Mouse (Mus musculus) lung, embryonic 14.5 days (tissue): ENCODE results near the gene Tenm4. TPM values are rescaled to one million over a fixed set of nuclear protein-coding genes. Genes with fewer than 3 reads are reported as not detected.

Experiments
- ATAC-seq: fragments of 200-750 bp; cut with Nextera tagmentation; 2 replicates; pipeline ENCODE4 v1.8.0; 2017; ENCODE audit warnings: mild to moderate bottlenecking, moderate TSS enrichment, moderate library complexity; ENCODE audit not compliant: insufficient read depth
- DNase-seq: peaks from one replicate; pipeline ENCODE4 v3.0.0-alpha.2; 2015
- H3K27ac ChIP-seq: fragments of 300-500 bp; sonication (generic); 2 replicates; pipeline ENCODE4 v1.5.1; 2014; ENCODE audit warnings: low read depth, mild to moderate bottlenecking, moderate library complexity
- H3K27me3 ChIP-seq: fragments of 300-500 bp; sonication (generic); 2 replicates; pipeline ENCODE4 v1.6.1; 2014; ENCODE audit warnings: low read length, control low read depth; ENCODE audit not compliant: insufficient read depth
- H3K36me3 ChIP-seq: fragments of 300-500 bp; sonication (generic); 2 replicates; pipeline ENCODE4 v1.6.1; 2014; ENCODE audit warnings: control low read depth; ENCODE audit not compliant: insufficient read depth
- H3K4me1 ChIP-seq: fragments of 300-500 bp; sonication (generic); 2 replicates; pipeline ENCODE4 v1.6.1; 2014; ENCODE audit warnings: antibody characterized with exemption, control low read depth; ENCODE audit not compliant: insufficient read depth
- H3K4me2 ChIP-seq: fragments of 300-500 bp; sonication (generic); 2 replicates; pipeline ENCODE4 v1.6.1; 2014; ENCODE audit warnings: mild to moderate bottlenecking
- H3K4me3 ChIP-seq: fragments of 300-500 bp; sonication (generic); 2 replicates; pipeline ENCODE4 v1.5.1; 2014; ENCODE audit warnings: low read depth, low read length
- H3K9ac ChIP-seq: fragments of 300-500 bp; sonication (generic); 2 replicates; pipeline ENCODE4 v1.6.1; 2014
- H3K9me3 ChIP-seq: fragments of 300-500 bp; sonication (generic); 2 replicates; pipeline ENCODE4 v1.6.1; 2016; ENCODE audit warnings: low read depth, low read length, control low read depth
- CTCF ChIP-seq: IDR thresholded peaks from 2 replicates; pipeline ENCODE4 v1.5.1; 2016; ENCODE audit warnings: antibody characterized with exemption, low read depth
- WGBS: fragments of 180-500 bp; shearing (Covaris S2); extraction: QIAGEN DNeasy Blood & Tissue Kit; methylation state at CpG from one replicate; pipeline ENCODE4 v1.1.7; 2014; 5-methylcytosine and 5-hydroxymethylcytosine counted together
- polyA plus RNA-seq: library from polyadenylated mRNA; unstranded; fragments of >200 nt; fragmentation: Nextera tagmentation; extraction: Ambion mirVana; gene quantifications from 2 replicates; pipeline ENCODE4 v1.2.1, GENCODE M21; 2014

Gene Tenm4
- polyA plus RNA-seq, 1 experiment from 2014 or later: 24.9 TPM

GRCm38 (mm10) chr7:96148191-96148590 is 22.9 kb upstream of the Tenm4 start:
- TF ChIP-seq CTCF: no peak
- Histone ChIP-seq H3K4me2 (no peak overlapping the region), H3K27ac (no peak overlapping the region), H3K9me3 (no peaks in the 10 kb centered on the region), H3K36me3 (no peaks in the 10 kb centered on the region), H3K4me3 (no peak overlapping the region), H3K4me1 (no peaks in the 10 kb centered on the region; the same call in 1 of the 2 replicates), H3K9ac (no peak overlapping the region), H3K27me3 (no peaks in the 10 kb centered on the region)
- 83% methylated on average over 4 of the region's 4 CpGs for WGBS
- no peak for ATAC-seq
- no peak for DNase-seq

GRCm38 (mm10) chr7:96151277-96151676 is 19.8 kb upstream of the Tenm4 start:
- Histone ChIP-seq H3K27ac (no peak overlapping the region), H3K36me3 (no peaks in the 10 kb centered on the region), H3K27me3 (no peaks in the 10 kb centered on the region), H3K4me1 (no peaks in the 10 kb centered on the region; the same call in 1 of the 2 replicates), H3K4me3 (no peak overlapping the region), H3K4me2 (no peak overlapping the region), H3K9ac (no peak overlapping the region), H3K9me3 (no peaks in the 10 kb centered on the region)
- WGBS: 54% methylated on average over 3 of the region's 3 CpGs
- peak; percentile 67 for TF ChIP-seq CTCF
- DNase-seq (peak; percentile 46), ATAC-seq (no peak)

- H3K4me2 ChIP-seq: no peak overlapping the region
- H3K4me3 ChIP-seq: no peak overlapping the region
- no peak for ATAC-seq
- H3K9me3 ChIP-seq: no peaks in the 10 kb centered on the region
- H3K4me1 ChIP-seq: no peaks in the 10 kb centered on the region; the same call in 1 of the 2 replicates
- no peak overlapping the region for H3K9ac ChIP-seq
- 43% methylated on average over 5 of the region's 5 CpGs for WGBS
- DNase-seq: no peak
- TF ChIP-seq CTCF: no peak
- no peaks in the 10 kb centered on the region for H3K27me3 ChIP-seq
- H3K27ac ChIP-seq: no peak overlapping the region
- H3K36me3 ChIP-seq: no peaks in the 10 kb centered on the region
These were observed 19.1 kb upstream of the Tenm4 start for GRCm38 (mm10) chr7:96151961-96152360.

GRCm38 (mm10) chr7:96152431-96152830 is 18.6 kb upstream of the Tenm4 start:
- no peak overlapping the region; the same call in 1 of the 2 replicates for H3K4me3 ChIP-seq
- peak overlapping the region; percentile 51 for H3K4me2 ChIP-seq
- peak overlapping the region; percentile 21; the same call in 1 of the 2 replicates for H3K9ac ChIP-seq
- 23% methylated on average over 4 of the region's 4 CpGs for WGBS
- no peaks in the 10 kb centered on the region; the same call in 1 of the 2 replicates for H3K4me1 ChIP-seq
- peak; percentile 21 for DNase-seq
- no peaks in the 10 kb centered on the region for H3K36me3 ChIP-seq
- ATAC-seq: 0 out of 2 replicates have a peak, but pooled peaks have one; percentile 12
- no peaks in the 10 kb centered on the region for H3K27me3 ChIP-seq
- no peak for TF ChIP-seq CTCF
- H3K9me3 ChIP-seq: no peaks in the 10 kb centered on the region
- H3K27ac ChIP-seq: peak overlapping the region; percentile 33; the same call in 1 of the 2 replicates

GRCm38 (mm10) chr7:96152924-96153359 is 18.1 kb upstream of the Tenm4 start:
- TF ChIP-seq CTCF: peak; percentile 48
- Histone ChIP-seq H3K27ac (peak overlapping the region; percentile 33; the same call in 1 of the 2 replicates), H3K36me3 (no peaks in the 10 kb centered on the region), H3K27me3 (no peaks in the 10 kb centered on the region), H3K9me3 (no peaks in the 10 kb centered on the region), H3K9ac (peak overlapping the region; percentile 21), H3K4me3 (peak overlapping the region; percentile 30), H3K4me1 (no peaks in the 10 kb centered on the region; the same call in 1 of the 2 replicates), H3K4me2 (peak overlapping the region; percentile 51)
- DNase-seq (peak; percentile 88), ATAC-seq (peak; percentile 97)
- 1% methylated on average over 10 of the region's 10 CpGs for WGBS

GRCm38 (mm10) chr7:96154025-96154424 is 17.0 kb upstream of the Tenm4 start:
- H3K9me3 ChIP-seq: no peaks in the 10 kb centered on the region
- H3K27me3 ChIP-seq: no peaks in the 10 kb centered on the region
- H3K36me3 ChIP-seq: no peaks in the 10 kb centered on the region
- H3K4me1 ChIP-seq: no peaks in the 10 kb centered on the region; the same call in 1 of the 2 replicates
- WGBS: 82% methylated on average over 3 of the region's 3 CpGs
- no peak overlapping the region for H3K27ac ChIP-seq
- DNase-seq (no peak), ATAC-seq (no peak)
- TF ChIP-seq CTCF: no peak
- no peak overlapping the region for H3K4me2 ChIP-seq
- no peak overlapping the region for H3K9ac ChIP-seq
- no peak overlapping the region for H3K4me3 ChIP-seq

- DNase-seq: no peak
- WGBS: 74% methylated on average over 7 of the region's 7 CpGs
- Histone ChIP-seq H3K4me1 (no peaks in the 10 kb centered on the region; the same call in 1 of the 2 replicates), H3K27me3 (no peaks in the 10 kb centered on the region), H3K9ac (no peak overlapping the region), H3K9me3 (no peaks in the 10 kb centered on the region), H3K36me3 (no peaks in the 10 kb centered on the region), H3K4me2 (no peak overlapping the region), H3K27ac (no peak overlapping the region), H3K4me3 (no peak overlapping the region)
- no peak for TF ChIP-seq CTCF
- no peak for ATAC-seq
These were observed 14.4 kb upstream of the Tenm4 start for GRCm38 (mm10) chr7:96156481-96157255.
